Mouse (Mus musculus) forebrain, postnatal 0 days (tissue): ENCODE results near the gene Kctd17. TPM values are rescaled to one million over a fixed set of nuclear protein-coding genes. Genes with fewer than 3 reads are reported as not detected.

Experiments
- ATAC-seq: fragments of 200-750 bp; cut with Nextera tagmentation; 2 replicates; pipeline ENCODE4 v1.8.0; 2017; ENCODE audit warnings: mild to moderate bottlenecking, moderate library complexity
- DNase-seq: peaks from one replicate; pipeline ENCODE4 v3.0.0-alpha.2; 2015
- H3K27ac ChIP-seq: fragments of 300-500 bp; sonication (generic); 2 replicates; pipeline ENCODE4 v1.5.1; 2014; ENCODE audit warnings: low read depth, mild to moderate bottlenecking, antibody characterized with exemption, low read length, moderate library complexity, mixed read lengths
- H3K27me3 ChIP-seq: fragments of 300-500 bp; sonication (generic); 2 replicates; pipeline ENCODE4 v1.6.1; 2014; ENCODE audit warnings: mild to moderate bottlenecking, low read length, mixed read lengths; ENCODE audit not compliant: insufficient read depth
- H3K36me3 ChIP-seq: fragments of 300-500 bp; sonication (generic); 2 replicates; pipeline ENCODE4 v1.6.1; 2014; ENCODE audit warnings: mild to moderate bottlenecking, moderate library complexity; ENCODE audit not compliant: insufficient read depth
- H3K4me1 ChIP-seq: fragments of 300-500 bp; sonication (generic); 2 replicates; pipeline ENCODE4 v1.6.1; 2014; ENCODE audit warnings: antibody characterized with exemption; ENCODE audit not compliant: insufficient read depth
- H3K4me2 ChIP-seq: fragments of 300-500 bp; sonication (generic); 2 replicates; pipeline ENCODE4 v1.6.1; 2014; ENCODE audit warnings: low read depth, mild to moderate bottlenecking, moderate library complexity
- H3K4me3 ChIP-seq: fragments of 300-500 bp; sonication (generic); 2 replicates; pipeline ENCODE4 v1.5.1; 2014; ENCODE audit warnings: low read depth, low read length, mixed read lengths
- H3K9ac ChIP-seq: fragments of 300-500 bp; sonication (generic); 2 replicates; pipeline ENCODE4 v1.6.1; 2014; ENCODE audit warnings: mild to moderate bottlenecking
- H3K9me3 ChIP-seq: fragments of 300-500 bp; sonication (generic); 2 replicates; pipeline ENCODE4 v1.6.1; 2016; ENCODE audit warnings: low read length
- CTCF ChIP-seq: sonication (generic); IDR thresholded peaks from 2 replicates; pipeline ENCODE4 v1.5.1; 2016; ENCODE audit warnings: antibody characterized with exemption, control low read depth, low read depth
- WGBS: fragments of 180-500 bp; shearing (Covaris S2); extraction: QIAGEN DNeasy Blood & Tissue Kit; methylation state at CpG from one replicate; pipeline ENCODE4 v1.1.7; 2014; 5-methylcytosine and 5-hydroxymethylcytosine counted together
- polyA plus RNA-seq: library from polyadenylated mRNA; unstranded; fragments of >200 nt; fragmentation: Nextera tagmentation; extraction: Ambion mirVana; gene quantifications from 2 replicates; pipeline ENCODE4 v1.2.1, GENCODE M21; 2015
- total RNA-seq: library from RNA; depleted of rRNA; stranded (reverse); fragments of >200 nt; gene quantifications from 2 replicates; pipeline ENCODE4 v1.2.3, GENCODE M21; 2014

Gene Kctd17
- total and polyA plus RNA-seq, 2 experiments from 2014 or later: 148 to 152 TPM

DNA sequence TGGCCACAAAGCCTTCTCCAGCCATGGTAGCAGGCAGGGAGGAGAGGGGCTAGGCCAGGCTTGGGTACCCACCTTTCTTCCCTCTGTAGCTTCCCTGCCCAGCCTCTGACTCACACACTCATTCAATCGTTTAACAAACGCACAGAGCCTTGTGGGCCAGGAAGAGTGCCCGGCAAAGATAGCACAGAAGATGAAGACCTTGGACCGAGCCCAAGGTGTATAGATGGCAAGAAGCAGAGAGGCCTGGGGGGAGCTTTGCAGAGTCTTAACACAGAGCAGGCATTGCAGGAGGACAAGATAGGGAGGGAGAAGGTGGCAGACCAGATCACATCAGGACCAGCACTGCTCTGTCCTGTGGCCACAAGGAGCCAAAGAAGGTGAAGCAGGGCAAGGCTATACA lies 26.8 kb downstream of the Kctd17 start:
- DNase-seq (no peak), ATAC-seq (no peak)
- Histone ChIP-seq H3K9ac (no peak overlapping the region), H3K36me3 (no peaks in the 10 kb centered on the region), H3K9me3 (no peaks in the 10 kb centered on the region), H3K4me1 (no peaks in the 10 kb centered on the region), H3K27me3 (no peaks in the 10 kb centered on the region), H3K27ac (no peak overlapping the region), H3K4me3 (no peak overlapping the region), H3K4me2 (no peak overlapping the region)
- TF ChIP-seq CTCF: no peak
- 67% methylated on average over 4 of the region's 4 CpGs for WGBS

GRCm38 (mm10) chr15:78456051-78456450 lies 27.7 kb downstream of the Kctd17 start:
- ATAC-seq (no peak), DNase-seq (no peak)
- TF ChIP-seq CTCF: no peak
- H3K9me3 ChIP-seq: no peaks in the 10 kb centered on the region
- 40% methylated on average over 7 of the region's 7 CpGs for WGBS
- H3K36me3 ChIP-seq: no peaks in the 10 kb centered on the region
- H3K27me3 ChIP-seq: no peaks in the 10 kb centered on the region
- no peak overlapping the region for H3K27ac ChIP-seq
- H3K4me2 ChIP-seq: no peak overlapping the region
- no peak overlapping the region for H3K9ac ChIP-seq
- no peaks in the 10 kb centered on the region for H3K4me1 ChIP-seq
- no peak overlapping the region for H3K4me3 ChIP-seq

DNA sequence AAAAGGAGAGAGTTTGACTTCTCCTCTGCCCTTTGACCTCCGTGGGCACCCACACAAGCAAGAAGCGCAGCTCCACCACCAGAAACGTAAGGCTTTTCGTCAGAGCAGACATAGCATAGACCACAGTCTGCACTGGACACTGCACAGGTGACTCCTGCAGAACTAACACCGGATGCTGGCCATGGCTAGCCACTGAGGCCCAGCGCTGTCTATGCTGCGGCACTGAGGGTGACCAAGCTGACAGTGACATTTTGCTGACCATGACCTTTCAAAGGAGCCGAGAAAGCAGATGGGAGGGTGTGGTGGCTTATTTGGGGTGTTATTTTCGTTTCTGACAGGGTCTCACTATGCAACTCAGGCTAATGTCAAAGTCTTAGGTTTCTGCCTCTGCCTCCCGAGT lies 28.8 kb downstream of the Kctd17 start:
- H3K27me3 ChIP-seq: no peaks in the 10 kb centered on the region
- H3K36me3 ChIP-seq: no peaks in the 10 kb centered on the region
- H3K9ac ChIP-seq: no peak overlapping the region
- WGBS: 84% methylated on average over 10 of the region's 10 CpGs
- no peak for DNase-seq
- no peak overlapping the region for H3K27ac ChIP-seq
- no peak overlapping the region for H3K4me2 ChIP-seq
- no peak for ATAC-seq
- H3K4me1 ChIP-seq: no peaks in the 10 kb centered on the region
- TF ChIP-seq CTCF: no peak
- no peaks in the 10 kb centered on the region for H3K9me3 ChIP-seq
- no peak overlapping the region for H3K4me3 ChIP-seq

- ATAC-seq: no peak
- DNase-seq: no peak
- Histone ChIP-seq H3K4me2 (no peak overlapping the region), H3K4me3 (no peak overlapping the region), H3K9ac (no peak overlapping the region), H3K9me3 (no peaks in the 10 kb centered on the region), H3K36me3 (no peaks in the 10 kb centered on the region), H3K27me3 (no peaks in the 10 kb centered on the region), H3K27ac (no peak overlapping the region), H3K4me1 (no peaks in the 10 kb centered on the region)
- WGBS: 84% methylated on average over 2 of the region's 2 CpGs
- TF ChIP-seq CTCF: no peak
These were observed 34.6 kb downstream of the Kctd17 start for GRCm38 (mm10) chr15:78462981-78463380.

DNA sequence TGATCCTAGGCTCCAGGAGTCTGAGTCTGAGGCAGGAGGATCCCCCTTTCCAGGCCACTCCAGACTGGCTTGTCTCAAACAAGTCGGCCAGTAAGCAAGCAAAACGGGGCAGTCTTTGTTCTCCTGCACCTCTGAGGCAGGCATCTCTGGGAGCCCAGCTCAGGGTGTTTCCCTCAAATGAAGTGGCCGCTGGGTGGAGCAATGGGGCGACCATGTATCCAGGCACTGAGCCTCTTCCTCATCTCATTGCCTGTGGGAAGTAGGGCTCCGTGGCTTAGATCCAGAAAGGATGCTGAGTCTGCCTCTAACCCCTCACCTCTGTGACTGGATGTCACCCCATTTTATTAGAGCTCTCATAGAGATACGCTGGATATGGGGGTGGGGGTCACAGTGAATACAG lies 38.4 kb downstream of the Kctd17 start:
- Histone ChIP-seq H3K4me3 (no peak overlapping the region), H3K4me2 (no peak overlapping the region), H3K27me3 (no peaks in the 10 kb centered on the region), H3K27ac (no peak overlapping the region), H3K36me3 (no peaks in the 10 kb centered on the region), H3K9me3 (no peaks in the 10 kb centered on the region), H3K9ac (no peak overlapping the region), H3K4me1 (no peaks in the 10 kb centered on the region)
- WGBS: 42% methylated on average over 6 of the region's 6 CpGs
- no peak for DNase-seq
- no peak for TF ChIP-seq CTCF
- ATAC-seq: no peak

DNA sequence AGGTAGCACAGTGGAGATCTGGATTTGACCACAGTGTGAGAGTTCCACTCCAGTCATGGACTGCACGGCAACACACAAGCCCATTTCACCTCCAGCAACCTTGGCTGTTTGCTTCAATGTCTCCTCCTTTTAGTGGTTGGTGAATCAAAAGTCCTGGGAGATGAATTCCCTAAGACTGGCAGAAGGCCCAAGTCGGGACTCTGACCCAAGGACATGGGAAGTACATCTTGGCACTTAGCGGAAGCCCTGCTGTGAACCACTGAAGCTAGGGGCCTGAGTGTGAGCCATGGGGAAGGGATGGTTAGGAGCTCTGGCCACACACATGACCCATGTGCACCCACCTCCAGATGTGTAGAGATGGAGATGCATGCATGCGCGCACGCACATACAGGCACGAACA lies 39.2 kb downstream of the Kctd17 start:
- Histone ChIP-seq H3K9me3 (no peaks in the 10 kb centered on the region), H3K4me3 (no peak overlapping the region), H3K9ac (no peak overlapping the region), H3K4me2 (no peak overlapping the region), H3K4me1 (no peaks in the 10 kb centered on the region), H3K27ac (no peak overlapping the region), H3K27me3 (no peaks in the 10 kb centered on the region), H3K36me3 (no peaks in the 10 kb centered on the region)
- 92% methylated on average over 7 of the region's 7 CpGs for WGBS
- ATAC-seq: no peak
- no peak for DNase-seq
- no peak for TF ChIP-seq CTCF

- DNase-seq: no peak
- no peak for TF ChIP-seq CTCF
These were observed 40.1 kb downstream of the Kctd17 start, which contains the start of gene Tmprss6 for GRCm38 (mm10) chr15:78468379-78468937. TSS of gene Tmprss6 (minus strand) at chr15:78468634.

More at GRCm38 (mm10) chr15:78468379-78468937, 40.1 kb downstream of the Kctd17 start, which contains the start of gene Tmprss6:
- Histone ChIP-seq H3K4me1 (no peaks in the 10 kb centered on the region), H3K4me3 (no peak within 1 kb of the TSS), H3K36me3 (no peaks in the 10 kb centered on the region), H3K27ac (no peak within 1 kb of the TSS), H3K27me3 (no peaks in the 10 kb centered on the region), H3K9ac (no peak within 1 kb of the TSS), H3K9me3 (no peaks in the 10 kb centered on the region), H3K4me2 (no peak within 1 kb of the TSS)
- no peak for ATAC-seq
- 83% methylated on average over 7 of the region's 7 CpGs for WGBS
